8 mouse cellular contexts compared by ENCODE assay signal in genomic region chr11:3514529-3515054, GRCm38 (mm10). TPM values are rescaled to one million over a fixed set of nuclear protein-coding genes. Genes with fewer than 3 reads are reported as not detected.
DNase-seq lines count a peak whose midpoint lies in the region; ATAC-seq and TF ChIP-seq lines count a peak whose summit lies in the region.

Gene Selenom, plus strand, starts transcription at chr11:3514684.

- no peaks in the 10 kb centered on the region; the same call in 1 of the 2 replicates for H3K36me3 ChIP-seq in heart, embryonic 10.5 days
- H3K36me3 ChIP-seq in kidney, embryonic 15.5 days, result peaks cover 10% of the 10 kb centered on the region

- H3K27ac ChIP-seq in bone marrow macrophage, adult 2 months (ENCODE audit: insufficient read depth, low read depth, low read length), result no peak within 1 kb of the TSS
- H3K27ac ChIP-seq in embryonic fibroblast, embryonic 13.5 days (ENCODE audit: insufficient read depth, low read length), result peak within 1 kb of the TSS; percentile 44
- peak within 1 kb of the TSS; percentile 83 for H3K27ac ChIP-seq in heart, embryonic 10.5 days
- H3K27ac ChIP-seq in kidney, embryonic 15.5 days, result peak within 1 kb of the TSS; percentile 39; the same call in 1 of the 2 replicates

- H3K4me1 ChIP-seq in bone marrow macrophage, adult 2 months (ENCODE audit: control insufficient read depth, insufficient read depth, low read length), result peaks cover 8% of the 10 kb centered on the region
- H3K4me1 ChIP-seq in embryonic fibroblast, embryonic 13.5 days (ENCODE audit: control insufficient read depth, insufficient read depth, low read length), result peaks cover 6% of the 10 kb centered on the region
- H3K4me1 ChIP-seq in heart, embryonic 10.5 days, result peaks cover 33% of the 10 kb centered on the region
- peaks cover 36% of the 10 kb centered on the region for H3K4me1 ChIP-seq in kidney, embryonic 15.5 days

- H3K9me3 ChIP-seq in heart, embryonic 10.5 days, result no peaks in the 10 kb centered on the region
- H3K9me3 ChIP-seq in kidney, embryonic 15.5 days (replicated peaks), result no peaks in the 10 kb centered on the region

- H3K9ac ChIP-seq in kidney, embryonic 15.5 days, result peak within 1 kb of the TSS; percentile 39

- H3K27me3 ChIP-seq in heart, embryonic 10.5 days (ENCODE audit: insufficient read depth, poor library complexity, severe bottlenecking), result peaks cover 18% of the 10 kb centered on the region
- H3K27me3 ChIP-seq in kidney, embryonic 15.5 days, result no peaks in the 10 kb centered on the region

- H3K4me3 ChIP-seq in bone marrow macrophage, adult 2 months (ENCODE audit: insufficient read depth, low read length), result peak within 1 kb of the TSS; percentile 75
- H3K4me3 ChIP-seq in embryonic fibroblast, embryonic 13.5 days (ENCODE audit: insufficient read depth, low read length), result peak within 1 kb of the TSS; percentile 65
- peak within 1 kb of the TSS; percentile 71 for H3K4me3 ChIP-seq in heart, embryonic 10.5 days
- H3K4me3 ChIP-seq in kidney, embryonic 15.5 days (replicated peaks), result peak within 1 kb of the TSS; percentile 48

- DNase-seq in A20 (ENCODE audit: low read depth, low spot score) (peak; percentile 89), liver (peak; percentile 85)
- peak; percentile 90 for DNase-seq in heart, embryonic 10.5 days (ENCODE audit: low spot score)
- peak; percentile 75 to 86 for DNase-seq in spleen, postnatal 4 days (ENCODE audit: low spot score in 2 of 2)

- no peak for TF ChIP-seq POLR2A in bone marrow macrophage, adult 2 months (IDR thresholded peaks at IDR 0.05; ENCODE audit: borderline replicate concordance, low read depth, low read length)
- peak; percentile 99 for TF ChIP-seq POLR2A in embryonic fibroblast, embryonic 13.5 days (IDR thresholded peaks at IDR 0.05; ENCODE audit: low read depth, low read length)

- peak within 1 kb of the TSS; percentile 63 for H3K4me2 ChIP-seq in kidney, embryonic 15.5 days

- peak; percentile 72 for ATAC-seq in kidney, embryonic 15.5 days (replicated peaks; ENCODE audit: low FRiP score)
- ATAC-seq in monocyte, adult 5-6 weeks (replicated peaks; ENCODE audit: insufficient number of reproducible peaks, low FRiP score, low TSS enrichment, poor library complexity, severe bottlenecking), result peak; percentile 72

- peak; percentile 99 for TF ChIP-seq CTCF in bone marrow macrophage, adult 2 months (IDR thresholded peaks at IDR 0.05; ENCODE audit: low read depth, low read length)
- peak; percentile 95 for TF ChIP-seq CTCF in embryonic fibroblast, embryonic 13.5 days (IDR thresholded peaks at IDR 0.05; ENCODE audit: borderline replicate concordance, insufficient read depth, low read length)

- under 1% methylated on average over 26 of the region's 26 CpGs for WGBS in heart, embryonic 10.5 days
- under 1% methylated on average over 26 of the region's 26 CpGs for WGBS in kidney, embryonic 15.5 days

RNA-seq across cellular contexts. Expression of gene Selenom, which starts in this region (rescaled TPM):
- 24.5 and 31.8 TPM in 2 replicates for polyA plus RNA-seq in bone marrow macrophage, adult 2 months (2012; ENCODE audit: insufficient read depth, insufficient read length, missing spikeins)
- polyA plus RNA-seq in embryonic fibroblast, embryonic 13.5 days (2011; ENCODE audit: insufficient read length, low read depth, missing spikeins), result 148 and 152 TPM in 2 replicates
- 66.3 and 87.5 TPM in 2 replicates for polyA plus RNA-seq in heart, embryonic 10.5 days (2016; fragmentation: Nextera tagmentation; extraction: Ambion mirVana)
- 105 and 112 TPM in 2 replicates for polyA plus RNA-seq in kidney, embryonic 15.5 days (2015; fragmentation: Nextera tagmentation; extraction: Ambion mirVana)
- total RNA-seq in monocyte, adult 5-6 weeks (2017), result 3.0 to 22.8 TPM (median 7.5 TPM) in 3 replicates
